Mouse (Mus musculus) neural tube, embryonic 15.5 days (tissue): ENCODE data around the gene Herpud2. TPM values are rescaled to one million over a fixed set of nuclear protein-coding genes. Genes with fewer than 3 reads are reported as not detected.
"Not testable (repeated sequence)": the region's sequence is repeated elsewhere in the genome, so short reads cannot be mapped to it uniquely, and the experiment has no call there.

ENCODE experiments used
- ATAC-seq: fragments of 200-750 bp; cut with Nextera tagmentation; 2 replicates; pipeline ENCODE4 v1.8.0; 2017; ENCODE audit warnings: mild to moderate bottlenecking, moderate TSS enrichment, moderate library complexity; ENCODE audit not compliant: low FRiP score
- H3K27ac ChIP-seq: fragments of 300-500 bp; sonication (generic); replicated peaks from 2 replicates; pipeline ENCODE4 v1.5.1; 2015; ENCODE audit warnings: mild to moderate bottlenecking, inconsistent platforms
- H3K27me3 ChIP-seq: fragments of 300-500 bp; sonication (generic); replicated peaks from 2 replicates; pipeline ENCODE4 v1.6.1; 2015; ENCODE audit warnings: inconsistent platforms
- H3K36me3 ChIP-seq: fragments of 300-500 bp; sonication (generic); 2 replicates; pipeline ENCODE4 v1.6.1; 2015; ENCODE audit warnings: inconsistent platforms
- H3K4me1 ChIP-seq: fragments of 300-500 bp; sonication (generic); 2 replicates; pipeline ENCODE4 v1.6.1; 2015; ENCODE audit warnings: inconsistent platforms
- H3K4me2 ChIP-seq: fragments of 300-500 bp; sonication (generic); 2 replicates; pipeline ENCODE4 v1.6.1; 2015; ENCODE audit warnings: inconsistent platforms, mild to moderate bottlenecking, moderate library complexity
- H3K4me3 ChIP-seq: fragments of 300-500 bp; sonication (generic); replicated peaks from 2 replicates; pipeline ENCODE4 v1.5.1; 2015; ENCODE audit warnings: mild to moderate bottlenecking, inconsistent platforms
- H3K9ac ChIP-seq: fragments of 300-500 bp; sonication (generic); replicated peaks from 2 replicates; pipeline ENCODE4 v1.6.1; 2015; ENCODE audit warnings: mild to moderate bottlenecking, inconsistent platforms
- H3K9me3 ChIP-seq: fragments of 300-500 bp; sonication (generic); replicated peaks from 2 replicates; pipeline ENCODE4 v1.6.1; 2016; ENCODE audit warnings: inconsistent platforms
- WGBS: fragments of 180-500 bp; shearing (Covaris S2); methylation state at CpG from one replicate; pipeline ENCODE4 v1.1.7; 2015; ENCODE audit warnings: mixed read lengths; 5-methylcytosine and 5-hydroxymethylcytosine counted together
- polyA plus RNA-seq: library from polyadenylated mRNA; unstranded; fragments of >200 nt; fragmentation: Nextera tagmentation; extraction: Ambion mirVana; gene quantifications from 2 replicates; pipeline ENCODE4 v1.2.1, GENCODE M21; 2015

The Herpud2 gene
- polyA plus RNA-seq, 1 experiment from 2014 or later = 33.9 TPM

DNA sequence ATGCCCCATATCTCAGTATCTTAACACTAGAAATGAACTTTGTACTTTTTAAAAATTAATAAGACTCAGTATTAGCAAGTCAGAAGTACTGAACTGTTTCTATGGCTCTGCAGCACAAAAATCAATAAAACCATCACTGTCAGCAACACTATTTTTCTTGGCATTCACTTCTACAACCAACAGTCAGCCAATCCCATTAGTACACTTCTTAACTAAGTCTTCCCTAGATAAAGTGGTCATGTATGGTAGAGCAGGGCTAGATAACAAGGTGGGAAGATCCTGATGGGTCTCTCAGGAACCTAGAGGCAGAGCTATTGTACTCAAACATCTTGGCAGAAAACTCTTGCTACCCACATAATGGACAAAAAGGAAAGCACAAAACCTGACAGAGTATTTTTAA is 7.7 kb downstream of the Herpud2 start:
- Histone ChIP-seq H3K27me3 (no peaks in the 10 kb centered on the region), H3K27ac (no peak overlapping the region), H3K4me3 (no peak overlapping the region), H3K9ac (no peak overlapping the region), H3K4me2 (no peak overlapping the region), H3K4me1 (peaks cover 18% of the 10 kb centered on the region), H3K9me3 (no peaks in the 10 kb centered on the region), H3K36me3 (no peaks in the 10 kb centered on the region)
- ATAC-seq = no peak

DNA sequence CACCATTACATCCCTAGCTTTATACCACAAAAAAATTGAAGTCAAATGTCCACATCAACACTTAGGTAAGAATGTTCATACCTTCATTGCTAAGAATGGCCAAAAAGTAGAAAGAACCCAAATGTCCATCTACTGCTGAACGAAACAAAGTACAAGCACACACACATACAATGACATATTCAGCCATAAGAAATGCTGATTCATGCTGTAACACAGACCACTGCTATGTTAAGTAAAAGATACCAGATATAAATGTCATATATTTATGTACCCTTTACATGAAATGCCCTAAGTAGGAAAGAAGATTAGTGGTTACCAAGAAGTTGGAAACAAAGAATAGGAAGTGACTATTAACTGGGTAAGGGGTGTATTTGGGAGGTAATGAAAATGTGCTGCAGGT is 8.6 kb downstream of the Herpud2 start:
- Histone ChIP-seq H3K9me3 (no peaks in the 10 kb centered on the region), H3K4me3 (no peak overlapping the region), H3K27ac (no peak overlapping the region), H3K9ac (no peak overlapping the region), H3K4me2 (no peak overlapping the region), H3K27me3 (no peaks in the 10 kb centered on the region), H3K4me1 (peaks cover 9% of the 10 kb centered on the region; the same call in 1 of the 2 replicates), H3K36me3 (no peaks in the 10 kb centered on the region)
- WGBS = 97% methylated on average over 1 of the region's 1 CpGs
- no peak for ATAC-seq

DNA sequence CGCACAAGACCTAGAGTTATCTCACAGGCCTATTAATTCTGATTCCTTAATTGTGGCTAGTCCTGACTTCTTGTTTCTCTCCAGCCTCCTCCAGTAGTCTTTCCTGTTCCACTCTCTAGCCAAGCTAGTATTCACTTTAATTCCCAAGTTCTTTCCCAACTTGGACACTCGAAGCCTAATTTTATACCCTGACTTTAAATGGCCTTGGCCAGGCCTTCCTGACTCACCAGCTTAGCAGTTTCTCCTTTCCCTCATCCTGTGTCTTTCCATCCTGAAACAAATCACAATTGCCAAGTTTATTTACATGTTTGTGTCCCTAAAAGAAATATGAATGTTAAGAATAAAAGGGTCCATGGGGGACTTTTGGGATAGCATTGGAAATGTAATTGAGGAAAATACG is 9.6 kb downstream of the Herpud2 start:
- no peak overlapping the region for H3K9ac ChIP-seq
- H3K4me1 ChIP-seq = peaks cover 3% of the 10 kb centered on the region; the same call in 1 of the 2 replicates
- WGBS = 92% methylated on average over 3 of the region's 3 CpGs
- no peak overlapping the region for H3K27ac ChIP-seq
- no peaks in the 10 kb centered on the region for H3K36me3 ChIP-seq
- H3K4me2 ChIP-seq = no peak overlapping the region
- ATAC-seq = no peak
- H3K27me3 ChIP-seq = no peaks in the 10 kb centered on the region
- H3K9me3 ChIP-seq = no peaks in the 10 kb centered on the region
- H3K4me3 ChIP-seq = no peak overlapping the region

DNA sequence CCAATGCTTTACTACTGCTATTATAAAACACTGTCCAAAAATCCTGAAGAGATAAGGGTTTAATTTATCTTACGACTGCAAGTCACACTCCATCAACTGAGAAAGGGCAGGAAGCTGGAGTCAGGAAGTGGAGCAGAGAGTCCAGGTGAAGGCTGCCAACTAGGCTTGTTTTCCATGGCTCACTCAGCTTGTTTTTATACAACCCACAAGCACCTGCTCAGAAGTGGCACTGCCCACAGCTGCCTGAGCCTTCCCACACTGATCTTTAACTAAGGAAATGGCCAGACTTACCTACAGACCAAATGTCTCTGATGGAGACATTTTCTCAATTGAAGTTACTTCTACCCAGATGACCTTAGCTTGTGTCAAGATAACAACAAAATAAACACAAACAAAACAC is 11.3 kb downstream of the Herpud2 start:
- no peaks in the 10 kb centered on the region for H3K4me1 ChIP-seq
- no peaks in the 10 kb centered on the region for H3K27me3 ChIP-seq
- no peak overlapping the region for H3K27ac ChIP-seq
- no peak overlapping the region for H3K9ac ChIP-seq
- H3K9me3 ChIP-seq = no peaks in the 10 kb centered on the region
- no peaks in the 10 kb centered on the region for H3K36me3 ChIP-seq
- H3K4me3 ChIP-seq = no peak overlapping the region
- 75% methylated on average over 1 of the region's 1 CpGs for WGBS
- H3K4me2 ChIP-seq = no peak overlapping the region
- ATAC-seq = no peak

DNA sequence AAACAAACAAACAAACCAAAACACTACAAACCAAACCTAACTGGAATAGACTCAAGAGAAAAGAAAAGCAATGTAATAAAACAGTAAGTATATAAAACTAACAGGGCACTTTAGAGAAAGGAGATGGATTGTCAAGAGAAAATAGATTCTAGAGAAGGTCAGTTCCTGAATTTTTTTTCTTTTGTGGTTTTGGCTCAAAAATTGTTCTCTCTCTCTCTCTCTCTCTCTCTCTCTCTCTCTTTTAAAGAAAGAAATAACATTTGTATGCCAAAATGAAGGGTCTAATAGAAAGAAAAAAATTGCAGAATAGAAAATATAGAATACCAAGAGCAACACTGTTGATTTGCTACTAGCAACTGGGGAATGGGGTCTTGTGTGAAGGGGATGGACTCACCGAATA is 12.7 kb downstream of the Herpud2 start:
- Histone ChIP-seq H3K27me3 (no peaks in the 10 kb centered on the region), H3K4me3 (no peak overlapping the region), H3K9me3 (no peaks in the 10 kb centered on the region), H3K9ac (no peak overlapping the region), H3K4me1 (no peaks in the 10 kb centered on the region), H3K27ac (no peak overlapping the region), H3K4me2 (no peak overlapping the region), H3K36me3 (no peaks in the 10 kb centered on the region)
- 91% methylated on average over 1 of the region's 1 CpGs for WGBS
- ATAC-seq = no peak

DNA sequence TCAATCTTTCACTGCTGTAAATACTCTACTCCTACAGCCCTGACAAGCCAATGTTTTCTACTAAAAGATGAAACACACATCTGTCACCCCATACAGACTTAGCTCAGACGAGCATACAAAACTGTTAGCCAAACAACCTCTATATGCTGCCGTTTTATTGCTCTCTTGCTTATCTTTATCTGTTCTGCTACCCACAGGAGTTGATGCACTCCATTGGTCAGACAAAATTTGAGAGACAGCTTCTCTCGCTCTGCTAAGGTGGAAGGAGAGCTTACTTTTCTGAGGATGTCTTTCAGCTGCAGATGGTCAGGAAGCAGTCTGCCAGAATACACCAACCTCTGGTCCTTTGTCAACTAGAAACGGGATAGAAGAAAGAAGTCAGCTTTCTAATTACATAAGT is 18.7 kb downstream of the Herpud2 start:
- WGBS = 63% methylated on average over 4 of the region's 4 CpGs
- Histone ChIP-seq H3K36me3 (peaks cover 8% of the 10 kb centered on the region), H3K9me3 (no peaks in the 10 kb centered on the region), H3K4me2 (no peak overlapping the region), H3K4me3 (no peak overlapping the region), H3K9ac (no peak overlapping the region), H3K4me1 (no peaks in the 10 kb centered on the region), H3K27ac (no peak overlapping the region), H3K27me3 (no peaks in the 10 kb centered on the region)
- no peak for ATAC-seq

DNA sequence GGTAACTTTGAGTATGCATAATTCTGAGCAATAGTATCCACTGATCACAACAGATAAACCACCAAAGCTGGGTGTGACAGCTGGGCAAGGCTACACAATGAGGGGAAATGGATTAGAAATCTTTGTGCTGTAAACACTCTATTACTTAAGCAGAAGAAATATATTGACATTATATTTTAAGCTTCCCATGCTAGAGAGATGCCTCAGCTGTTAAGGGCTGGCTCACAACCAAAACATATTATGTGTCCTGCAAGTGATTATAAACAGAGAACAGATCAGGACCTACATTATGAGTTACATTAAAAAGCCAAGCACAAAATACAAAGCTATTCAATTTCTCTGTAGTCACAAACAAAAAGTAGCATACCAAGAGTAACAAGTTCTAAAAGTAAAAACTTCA is 19.4 kb downstream of the Herpud2 start:
- Histone ChIP-seq H3K4me1 (no peaks in the 10 kb centered on the region), H3K4me3 (no peak overlapping the region), H3K4me2 (no peak overlapping the region), H3K9me3 (no peaks in the 10 kb centered on the region), H3K27me3 (no peaks in the 10 kb centered on the region), H3K36me3 (peaks cover 8% of the 10 kb centered on the region), H3K27ac (no peak overlapping the region), H3K9ac (no peak overlapping the region)
- ATAC-seq = no peak

DNA sequence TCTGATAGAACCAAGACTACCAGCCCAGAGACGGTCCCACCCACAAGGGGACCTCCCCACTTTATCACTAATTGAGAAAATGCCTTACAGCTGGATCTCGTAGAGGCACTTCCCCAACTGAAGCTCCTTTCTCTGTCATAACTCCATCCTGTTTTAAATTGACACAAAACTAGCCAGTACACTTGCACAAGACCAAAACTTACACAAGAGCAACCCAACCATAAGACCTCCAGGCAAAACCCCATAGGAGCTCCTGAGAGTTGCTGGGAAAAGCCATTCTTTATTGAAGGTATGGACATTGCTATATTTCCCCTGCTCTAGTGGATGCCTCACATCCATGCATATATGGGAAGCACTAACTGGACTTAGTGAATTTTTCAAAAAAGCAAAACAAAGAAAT is 27.6 kb downstream of the Herpud2 start:
- H3K36me3 ChIP-seq = peaks cover 28% of the 10 kb centered on the region
- ATAC-seq = no peak
- H3K9ac ChIP-seq = no peak overlapping the region
- no peaks in the 10 kb centered on the region for H3K9me3 ChIP-seq
- no peaks in the 10 kb centered on the region for H3K4me1 ChIP-seq
- WGBS = 98% methylated on average over 2 of the region's 2 CpGs
- H3K4me3 ChIP-seq = no peak overlapping the region
- H3K27ac ChIP-seq = no peak overlapping the region
- H3K4me2 ChIP-seq = no peak overlapping the region
- no peaks in the 10 kb centered on the region for H3K27me3 ChIP-seq

DNA sequence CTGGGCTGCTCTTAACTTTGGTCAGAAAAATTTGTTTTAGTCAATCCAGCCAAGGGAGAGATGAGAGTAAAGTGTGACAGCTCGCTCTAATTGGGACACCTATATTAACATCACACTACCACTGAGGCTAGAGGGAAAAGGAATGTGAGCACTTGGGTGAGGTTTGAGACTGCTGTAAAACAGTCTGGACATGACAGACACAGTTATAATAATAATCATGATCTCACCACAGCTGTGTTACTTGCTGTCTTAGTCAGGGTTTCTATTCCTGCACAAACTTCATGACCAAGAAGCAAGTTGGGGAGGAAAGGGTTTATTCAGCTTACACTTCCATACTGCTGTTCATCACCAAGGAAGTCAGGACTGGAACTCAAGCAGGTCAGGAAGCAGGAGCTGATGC is 28.0 kb downstream of the Herpud2 start:
- not testable (repeated sequence) for H3K9ac ChIP-seq, H3K4me1 ChIP-seq, H3K9me3 ChIP-seq, H3K27ac ChIP-seq, H3K4me2 ChIP-seq, H3K4me3 ChIP-seq, H3K27me3 ChIP-seq, ATAC-seq
- WGBS = 90% methylated on average over 1 of the region's 1 CpGs
- H3K36me3 ChIP-seq = peaks cover 30% of the 10 kb centered on the region

DNA sequence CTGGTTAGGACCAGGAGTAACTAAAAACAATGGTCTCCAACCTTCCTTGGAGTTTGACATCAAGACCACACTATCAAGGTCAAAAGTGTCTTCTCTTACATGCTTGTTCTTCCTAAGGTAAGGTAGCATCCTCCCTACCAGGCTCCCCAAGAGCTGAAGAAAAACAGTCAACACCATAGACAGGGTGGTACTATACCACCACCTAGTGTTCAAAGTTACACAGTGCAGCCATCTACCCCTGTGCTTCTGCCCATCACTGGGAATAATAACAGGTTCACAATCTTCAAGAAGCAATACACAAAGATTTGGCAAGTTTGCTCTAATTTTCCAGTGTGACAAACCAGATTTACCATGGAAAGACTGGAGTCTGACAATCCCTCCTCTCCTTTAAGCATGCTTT is 47.0 kb downstream of the Herpud2 start:
- no peak overlapping the region for H3K9ac ChIP-seq
- H3K4me1 ChIP-seq = no peaks in the 10 kb centered on the region
- ATAC-seq = no peak
- no peaks in the 10 kb centered on the region for H3K27me3 ChIP-seq
- H3K36me3 ChIP-seq = peaks cover 40% of the 10 kb centered on the region
- H3K4me3 ChIP-seq = no peak overlapping the region
- H3K27ac ChIP-seq = no peak overlapping the region
- H3K4me2 ChIP-seq = no peak overlapping the region
- H3K9me3 ChIP-seq = peaks cover 3% of the 10 kb centered on the region; the same call in 1 of the 2 replicates

DNA sequence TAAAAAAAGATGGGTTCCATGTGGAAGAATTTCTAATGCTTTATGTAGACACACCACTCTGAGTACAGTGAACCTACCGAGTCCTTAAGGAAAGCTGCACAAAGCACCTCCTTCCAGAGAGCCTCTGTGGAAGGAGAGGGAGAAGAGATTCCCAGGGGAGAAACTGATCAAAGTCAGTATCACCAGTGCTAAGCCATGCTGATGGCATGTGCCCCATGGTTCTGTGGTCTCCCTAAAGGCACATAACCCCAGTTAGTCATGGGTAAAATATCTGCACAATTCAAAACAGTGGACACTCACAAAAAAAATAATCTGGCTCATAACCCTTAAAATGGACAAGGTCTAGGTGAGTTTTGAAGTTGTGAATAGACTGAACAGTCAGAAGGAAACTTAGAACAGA is 48.7 kb downstream of the Herpud2 start:
- no peak overlapping the region for H3K4me2 ChIP-seq
- H3K4me3 ChIP-seq = no peak overlapping the region
- no peak overlapping the region for H3K9ac ChIP-seq
- no peaks in the 10 kb centered on the region for H3K27me3 ChIP-seq
- no peaks in the 10 kb centered on the region for H3K4me1 ChIP-seq
- H3K9me3 ChIP-seq = peaks cover 3% of the 10 kb centered on the region; the same call in 1 of the 2 replicates
- 100% methylated on average over 1 of the region's 1 CpGs for WGBS
- H3K27ac ChIP-seq = no peak overlapping the region
- ATAC-seq = no peak
- H3K36me3 ChIP-seq = peaks cover 30% of the 10 kb centered on the region

DNA sequence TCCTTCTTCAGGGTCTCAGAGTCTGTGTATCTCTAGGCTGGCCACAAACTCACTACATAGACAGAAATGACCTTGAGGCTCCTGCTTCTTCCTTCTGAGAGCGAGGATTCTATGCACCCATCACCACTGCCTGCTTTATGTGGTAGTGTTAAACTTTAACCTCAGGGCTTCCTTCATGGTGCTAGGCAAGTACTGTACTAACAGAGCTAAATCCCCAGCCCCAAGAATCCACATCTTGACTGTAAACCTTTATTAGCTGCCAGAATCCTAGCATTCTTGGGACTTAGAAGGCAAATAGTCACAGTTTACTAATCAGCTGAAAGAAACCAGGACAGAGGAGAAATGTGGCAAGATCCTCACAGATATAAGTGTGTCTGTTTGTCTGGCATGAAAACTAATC is 60.8 kb downstream of the Herpud2 start:
- Histone ChIP-seq H3K4me3 (no peak overlapping the region), H3K4me2 (no peak overlapping the region), H3K27me3 (no peaks in the 10 kb centered on the region), H3K9ac (no peak overlapping the region), H3K27ac (no peak overlapping the region), H3K36me3 (no peaks in the 10 kb centered on the region), H3K9me3 (no peaks in the 10 kb centered on the region), H3K4me1 (no peaks in the 10 kb centered on the region)
- no peak for ATAC-seq
- WGBS = 64% methylated on average over 1 of the region's 1 CpGs

DNA sequence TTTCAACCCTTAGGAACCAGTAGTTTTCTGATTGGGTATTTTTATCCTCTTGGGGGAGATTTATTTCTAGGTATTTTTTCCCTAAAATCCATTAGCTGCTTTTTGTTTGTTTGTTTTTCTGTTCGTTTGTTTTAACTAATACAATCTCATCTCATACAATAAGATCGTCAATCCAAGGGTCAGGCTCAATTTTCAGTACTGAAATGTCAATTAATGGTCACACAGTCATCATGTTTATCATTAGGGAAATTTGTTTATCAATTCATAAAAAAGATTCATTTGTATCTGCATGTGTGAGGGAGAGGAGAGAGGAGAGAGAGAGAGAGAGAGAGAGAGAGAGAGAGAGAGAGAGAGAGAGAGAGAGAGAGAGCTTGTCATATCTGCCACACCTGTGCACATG is 62.5 kb downstream of the Herpud2 start, which contains the start of gene Gm10181:
Gm10181 (plus strand) TSS at position 301 of the 400 bp plus-strand sequence.
- H3K9ac ChIP-seq = no peak within 1 kb of the TSS
- H3K4me2 ChIP-seq = no peak within 1 kb of the TSS
- H3K9me3 ChIP-seq = no peaks in the 10 kb centered on the region
- no peaks in the 10 kb centered on the region for H3K4me1 ChIP-seq
- no peaks in the 10 kb centered on the region for H3K36me3 ChIP-seq
- no peak for ATAC-seq
- H3K27me3 ChIP-seq = no peaks in the 10 kb centered on the region
- H3K4me3 ChIP-seq = no peak within 1 kb of the TSS
- no peak within 1 kb of the TSS for H3K27ac ChIP-seq
- 84% methylated on average over 2 of the region's 2 CpGs for WGBS
